Mouse (Mus musculus) cerebellum, adult 9-10 months (tissue): ENCODE measurements at regions not wholly inside any gene's neighbourhood (a gene's known extent, or its start where the extent isn't known, plus 50 kb on each side); places are given as distances from the start of the nearest gene placed in this dataset.

Source experiments
- DNase-seq: peaks from one replicate; pipeline ENCODE4 v3.0.0; 2022

DNA sequence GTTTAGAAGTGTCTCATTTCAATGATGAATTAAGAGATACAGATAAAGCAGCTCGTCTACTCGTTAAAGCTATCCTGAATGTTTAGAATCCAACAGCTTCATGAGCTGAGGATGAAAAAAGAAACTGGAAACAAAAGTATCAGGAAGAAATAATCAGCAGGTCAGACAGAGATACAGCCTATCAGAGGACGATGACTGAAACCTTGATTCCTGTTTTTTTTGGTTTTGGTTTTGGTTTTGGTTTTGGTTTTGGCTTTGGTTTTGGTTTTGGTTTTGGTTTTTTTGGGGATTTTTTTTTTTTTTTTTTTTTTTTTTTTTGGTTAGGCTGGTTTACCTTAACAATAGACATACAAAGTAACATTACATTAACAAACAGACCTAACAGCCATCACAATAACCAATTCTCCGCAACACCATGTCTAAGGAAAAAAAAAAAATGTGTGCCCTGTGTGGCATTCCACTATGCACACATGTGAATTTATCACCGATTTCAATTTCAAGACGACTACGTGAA lies 66.9 kb upstream of the Pdha2 start:
- no peak for DNase-seq

DNA sequence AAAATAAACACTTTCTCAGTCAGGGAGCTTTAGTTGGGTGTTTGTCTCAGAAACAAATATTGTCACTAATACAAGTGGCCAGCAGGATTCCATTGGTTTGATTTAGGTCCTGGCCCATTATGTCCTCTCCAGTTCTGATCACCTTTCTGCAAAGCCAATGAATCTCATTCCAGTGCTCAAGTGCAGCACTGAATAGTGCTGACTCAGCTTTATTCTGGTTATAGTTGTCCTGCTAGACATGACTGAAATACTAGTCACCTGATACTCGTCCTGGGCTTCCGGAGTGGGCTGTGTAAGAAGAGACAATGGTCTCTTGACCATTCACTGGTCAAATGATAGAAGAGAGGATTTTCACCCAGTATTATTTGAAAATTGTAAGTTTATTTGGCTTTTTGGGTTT lies 81.6 kb upstream of the Pdha2 start:
- no peak for DNase-seq

DNA sequence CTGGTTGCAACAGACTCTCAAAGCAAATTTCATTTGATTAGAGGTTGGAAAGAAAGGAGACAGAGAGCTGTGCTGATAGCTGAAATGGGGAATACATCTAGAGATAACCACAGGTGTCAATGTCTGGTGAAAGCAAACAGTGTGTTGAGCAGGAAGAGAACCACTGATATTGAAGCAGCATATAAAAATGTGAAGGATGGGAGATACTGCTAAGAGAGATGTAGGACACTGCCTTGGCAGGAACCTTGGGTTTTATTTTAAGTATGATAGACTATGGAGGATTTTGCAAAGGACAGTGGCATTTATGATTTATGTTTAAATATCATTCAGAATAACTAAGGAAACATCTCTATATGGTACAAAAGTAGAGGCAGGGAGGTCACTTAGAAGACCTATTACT lies 84.7 kb upstream of the Pdha2 start:
- DNase-seq = no peak

- DNase-seq = no peak
Observed at GRCm38 (mm10) chr3:141299749-141300148, 87.6 kb upstream of the Pdha2 start.

DNA sequence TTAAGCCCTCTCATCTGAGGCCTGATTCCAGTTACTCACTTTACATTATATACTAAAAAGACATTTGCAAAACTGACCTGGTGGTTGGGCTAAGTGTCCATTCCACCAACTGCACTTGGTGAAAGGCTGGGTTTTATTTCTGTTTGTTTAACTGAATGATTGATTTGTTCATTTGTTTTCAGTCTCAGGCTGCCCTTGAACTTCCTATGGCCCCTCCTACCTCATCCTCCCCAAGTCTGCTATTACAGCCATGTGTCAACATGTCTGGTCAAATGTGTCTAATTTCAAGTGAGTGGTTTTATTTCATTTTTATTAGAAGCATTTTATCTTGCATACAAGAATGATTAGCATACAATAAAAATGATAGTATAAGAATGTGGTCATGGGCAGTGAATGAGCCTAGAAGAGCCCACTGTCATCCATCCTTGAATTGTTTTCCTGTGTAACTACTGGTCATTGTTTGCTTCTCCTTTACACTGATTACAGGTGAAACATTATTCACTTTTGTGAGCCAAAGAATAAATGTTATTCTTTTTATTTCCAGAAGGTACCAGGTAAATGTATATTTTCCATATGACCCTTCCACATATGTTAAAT lies 121.5 kb upstream of the Pdha2 start:
- no peak for DNase-seq

- DNase-seq = peak; percentile 5
Observed at GRCm38 (mm10) chr3:141338224-141338982, 126.2 kb upstream of the Pdha2 start.

DNA sequence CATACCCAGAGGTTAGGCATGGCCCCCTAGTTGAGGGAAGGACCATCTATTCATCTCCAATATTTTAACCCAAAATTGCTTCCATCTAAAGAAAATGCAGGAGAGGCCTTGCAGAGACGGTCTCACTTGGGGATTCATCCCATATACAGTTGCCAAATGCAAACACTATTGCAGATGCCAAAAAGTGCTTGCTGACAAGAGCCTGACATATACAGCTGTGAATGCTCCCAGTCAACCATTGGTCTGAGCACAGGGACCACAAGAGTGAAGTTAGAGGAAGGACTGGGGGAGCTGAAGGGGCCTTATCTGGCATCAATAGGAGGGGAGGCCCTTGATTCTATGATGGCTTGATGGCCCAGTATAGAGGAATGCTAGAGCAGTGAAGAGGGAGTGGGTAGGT lies 111.1 kb upstream of the Unc5c start:
- no peak for DNase-seq

DNA sequence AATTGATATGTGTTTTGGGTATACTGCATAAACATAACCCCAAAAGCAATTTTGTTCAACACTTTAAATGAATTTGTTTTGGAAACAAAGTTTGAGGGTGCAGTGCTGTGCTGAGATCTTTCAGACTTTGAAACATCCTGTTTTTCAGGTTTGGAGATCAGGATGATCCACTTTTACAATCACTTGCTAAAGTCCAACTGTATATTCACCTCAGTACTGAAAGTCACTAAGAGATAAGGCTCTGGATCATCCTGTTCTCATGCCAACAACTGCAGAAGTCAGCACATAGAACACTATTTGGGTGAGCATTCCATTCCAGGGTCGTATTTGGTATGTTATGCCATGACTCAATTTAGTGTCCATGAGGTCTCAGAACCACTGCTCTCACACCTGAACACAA lies 72.0 kb upstream of the Unc5c start:
- no peak for DNase-seq

DNA sequence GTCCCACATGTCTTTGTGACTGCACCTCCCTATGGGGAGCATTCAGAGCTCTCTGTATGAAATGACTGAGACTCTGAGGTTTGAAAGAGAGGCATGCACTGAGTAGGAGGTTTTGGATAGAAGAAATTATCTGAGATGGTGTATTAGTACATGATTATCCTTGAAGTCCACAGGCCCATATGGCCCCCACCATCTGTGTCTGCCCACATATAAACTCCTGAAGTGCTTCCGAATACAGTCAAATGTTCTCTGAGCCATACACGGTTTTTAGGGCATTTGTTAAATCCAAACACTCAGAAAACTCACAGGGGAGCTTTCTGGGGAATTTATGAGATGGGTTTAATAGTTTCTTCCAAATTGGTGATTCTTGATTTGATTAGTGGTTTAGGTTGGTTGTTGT lies 66.8 kb upstream of the Unc5c start:
- no peak for DNase-seq
